7 mouse cellular contexts compared by ENCODE assay signal in the genomic region with DNA sequence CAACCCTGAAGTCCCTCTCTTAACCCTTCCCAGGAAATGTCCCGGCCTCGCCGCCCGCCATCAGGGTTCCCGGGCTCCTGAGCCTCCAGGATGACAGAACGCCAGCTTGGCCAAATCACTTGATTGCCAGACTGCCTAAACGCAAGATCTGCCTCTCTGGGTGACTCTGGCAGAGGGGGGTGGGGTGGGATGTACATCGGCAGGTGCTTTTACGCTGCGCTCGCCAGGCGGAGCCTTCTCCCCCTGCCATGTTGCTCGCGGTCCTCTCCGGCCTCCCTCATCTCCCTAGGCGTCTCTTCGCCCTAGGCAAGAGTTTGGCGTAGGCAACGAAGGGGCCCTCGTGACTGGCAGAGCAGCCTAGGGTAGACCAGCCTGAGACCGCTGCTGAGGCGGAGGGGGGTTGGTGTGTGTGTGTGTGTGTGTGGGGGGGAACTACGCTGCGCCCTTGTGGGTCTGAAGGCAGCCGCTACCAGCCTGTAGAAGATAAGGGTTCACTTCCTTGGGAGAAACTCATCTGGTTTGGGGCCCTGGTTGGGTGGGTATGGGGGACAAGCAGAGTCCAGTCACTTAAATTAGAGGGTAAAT. TPM values are rescaled to one million over a fixed set of nuclear protein-coding genes. Genes with fewer than 3 reads are reported as not detected.
A peak's percentile ranks its signal among the peaks of the same experiment; 100 is the strongest.
DNase-seq lines count a peak whose midpoint lies in the region; ATAC-seq and TF ChIP-seq lines count a peak whose summit lies in the region.

No protein-coding gene starts in this region.

- no peaks in the 10 kb centered on the region for H3K27me3 ChIP-seq in hindbrain, embryonic 15.5 days
- H3K27me3 ChIP-seq in midbrain, embryonic 16.5 days (ENCODE audit: control insufficient read depth, insufficient read depth, low read depth, low read length), result no peaks in the 10 kb centered on the region; the same call in 1 of the 2 replicates

- no peaks in the 10 kb centered on the region for H3K9me3 ChIP-seq in hindbrain, embryonic 15.5 days
- no peaks in the 10 kb centered on the region for H3K9me3 ChIP-seq in midbrain, embryonic 16.5 days (replicated peaks; ENCODE audit: control insufficient read depth, low read length, poor library complexity, severe bottlenecking)

- WGBS in hindbrain, embryonic 15.5 days, result 3% methylated on average over 25 of the region's 25 CpGs
- WGBS in midbrain, embryonic 16.5 days, result under 1% methylated on average over 25 of the region's 25 CpGs

- 0 out of 2 replicates have a peak overlapping the region, but pooled peaks have one; percentile 26 for H3K27ac ChIP-seq in cortical plate, adult 2 months (ENCODE audit: insufficient read depth, low read length)
- H3K27ac ChIP-seq in hindbrain, embryonic 15.5 days (replicated peaks), result peak overlapping the region; percentile 91
- H3K27ac ChIP-seq in midbrain, embryonic 16.5 days (ENCODE audit: low read length), result peak overlapping the region; percentile 91

- no peak for TF ChIP-seq POLR2A in cortical plate, adult 2 months (IDR thresholded peaks at IDR 0.05; ENCODE audit: extremely low read depth, insufficient read depth, low read length)

- peak; percentile 28; the same call in 1 of the 2 replicates for ATAC-seq in hindbrain, embryonic 15.5 days (ENCODE audit: low FRiP score, low read depth)
- peak; percentile 33; the same call in 1 of the 2 replicates for ATAC-seq in midbrain, embryonic 16.5 days

- H3K4me2 ChIP-seq in hindbrain, embryonic 15.5 days, result peak overlapping the region; percentile 68
- peak overlapping the region; percentile 89 for H3K4me2 ChIP-seq in midbrain, embryonic 16.5 days (ENCODE audit: low read length)

- peak overlapping the region; percentile 59 for H3K9ac ChIP-seq in hindbrain, embryonic 15.5 days
- peak overlapping the region; percentile 97 for H3K9ac ChIP-seq in midbrain, embryonic 16.5 days (ENCODE audit: low read depth, low read length)

- no peaks in the 10 kb centered on the region; the same call in 1 of the 2 replicates for H3K4me1 ChIP-seq in cortical plate, adult 2 months (ENCODE audit: control insufficient read depth, insufficient read depth, low read length)
- peaks cover 47% of the 10 kb centered on the region for H3K4me1 ChIP-seq in hindbrain, embryonic 15.5 days (replicated peaks)
- peaks cover 30% of the 10 kb centered on the region for H3K4me1 ChIP-seq in midbrain, embryonic 16.5 days (ENCODE audit: control insufficient read depth, insufficient read depth, low read length)

- peak; percentile 49 for DNase-seq in ZHBTc4 (ENCODE audit: low read depth, low spot score)
- DNase-seq in lung, postnatal 36 days, result no peak
- no peak for DNase-seq in urinary bladder, adult 2 months (ENCODE audit: low spot score)
- DNase-seq in testis, postnatal 10 days (ENCODE audit: low spot score), result no peak

- TF ChIP-seq CTCF in cortical plate, adult 2 months (IDR thresholded peaks at IDR 0.05; ENCODE audit: extremely low read depth, insufficient read depth, low read length), result no peak

- H3K4me3 ChIP-seq in cortical plate, adult 2 months (ENCODE audit: insufficient read depth, low read length), result peak overlapping the region; percentile 97
- H3K4me3 ChIP-seq in hindbrain, embryonic 15.5 days, result peak overlapping the region; percentile 51
- H3K4me3 ChIP-seq in midbrain, embryonic 16.5 days (ENCODE audit: low read depth, low read length), result peak overlapping the region; percentile 77

- H3K36me3 ChIP-seq in hindbrain, embryonic 15.5 days, result no peaks in the 10 kb centered on the region
- H3K36me3 ChIP-seq in midbrain, embryonic 16.5 days (ENCODE audit: control insufficient read depth, insufficient read depth, low read length), result no peaks in the 10 kb centered on the region

RNA-seq across cellular contexts. Expression of gene Csmd2, which starts 1.1 kb away (rescaled TPM):
- polyA plus RNA-seq in cortical plate, adult 2 months (2012; rRNA removed), result 29.3 and 37.1 TPM in 2 replicates
- 11.9 and 13.0 TPM in 2 replicates for polyA plus RNA-seq in hindbrain, embryonic 15.5 days (2015; fragmentation: Nextera tagmentation; extraction: Ambion mirVana)
- polyA plus RNA-seq in midbrain, embryonic 16.5 days (2015; fragmentation: Nextera tagmentation; extraction: Ambion mirVana), result 13.7 TPM in 2 replicates
- not detected in 2 replicates for polyA plus RNA-seq in urinary bladder, adult 2 months (2012; rRNA removed)

RNA-seq across cellular contexts. Expression of gene CK137956, which starts 15.8 kb away (rescaled TPM):
- 1.7 and 1.9 TPM in 2 replicates for polyA plus RNA-seq in cortical plate, adult 2 months (2012; rRNA removed)
- polyA plus RNA-seq in hindbrain, embryonic 15.5 days (2015; fragmentation: Nextera tagmentation; extraction: Ambion mirVana), result 1.0 and 1.3 TPM in 2 replicates
- polyA plus RNA-seq in midbrain, embryonic 16.5 days (2015; fragmentation: Nextera tagmentation; extraction: Ambion mirVana), result 1.3 and 1.9 TPM in 2 replicates
- polyA plus RNA-seq in urinary bladder, adult 2 months (2012; rRNA removed), result not detected in 2 replicates

Comparison
In these comparisons a context has a peak if more than half of its experiments do, and no peak if none do; other contexts are left out.
1. H3K27ac ChIP-seq: peak in every context shown above with its lines; median percentile 91 in hindbrain, embryonic 15.5 days; 91 in midbrain, embryonic 16.5 days; 26 in cortical plate, adult 2 months.
2. RNA of gene Csmd2, which starts 1.1 kb away (polyA plus RNA-seq): 29.3 to 37.1 TPM in cortical plate, adult 2 months, 13.7 TPM in midbrain, embryonic 16.5 days and 11.9 to 13.0 TPM in hindbrain, embryonic 15.5 days; not detected in urinary bladder, adult 2 months; every median in the first group is over 10 times any median in the second.
3. Peak in every context shown above with its lines, with median percentiles within 50 percentile points of each other: H3K4me3 ChIP-seq.